Mouse (Mus musculus) heart, embryonic 10.5 days (tissue): ENCODE data around the gene Ppp1cc. TPM values are rescaled to one million over a fixed set of nuclear protein-coding genes. Genes with fewer than 3 reads are reported as not detected.
A peak's percentile ranks its signal among the peaks of the same experiment; 100 is the strongest.
"Not testable (repeated sequence)": the region's sequence is repeated elsewhere in the genome, so short reads cannot be mapped to it uniquely, and the experiment has no call there.

Source experiments
- DNase-seq: peaks from one replicate; pipeline ENCODE4 v3.0.0-alpha.2; 2017; ENCODE audit warnings: low spot score
- H3K27ac ChIP-seq: fragments of 300-500 bp; sonication (generic); 2 replicates; pipeline ENCODE4 v1.5.1; 2016; ENCODE audit warnings: mild to moderate bottlenecking
- H3K27me3 ChIP-seq: fragments of 300-500 bp; sonication (generic); 2 replicates; pipeline ENCODE4 v1.6.1; 2016; ENCODE audit warnings: mild to moderate bottlenecking; ENCODE audit not compliant: poor library complexity, insufficient read depth, severe bottlenecking
- H3K36me3 ChIP-seq: fragments of 300-500 bp; sonication (generic); 2 replicates; pipeline ENCODE4 v1.6.1; 2016; ENCODE audit warnings: mild to moderate bottlenecking, moderate library complexity
- H3K4me1 ChIP-seq: fragments of 300-500 bp; sonication (generic); 2 replicates; pipeline ENCODE4 v1.6.1; 2016; ENCODE audit warnings: mild to moderate bottlenecking
- H3K4me3 ChIP-seq: fragments of 300-500 bp; sonication (generic); 2 replicates; pipeline ENCODE4 v1.5.1; 2016; ENCODE audit warnings: mild to moderate bottlenecking, moderate library complexity
- H3K9me3 ChIP-seq: fragments of 300-500 bp; sonication (generic); 2 replicates; pipeline ENCODE4 v1.6.1; 2016; ENCODE audit warnings: mild to moderate bottlenecking, moderate library complexity
- WGBS: fragments of 180-500 bp; shearing (Covaris S2); methylation state at CpG from one replicate; pipeline ENCODE4 v1.1.7; 2016; 5-methylcytosine and 5-hydroxymethylcytosine counted together
- polyA plus RNA-seq: library from polyadenylated mRNA; unstranded; fragments of >200 nt; fragmentation: Nextera tagmentation; extraction: Ambion mirVana; gene quantifications from 2 replicates; pipeline ENCODE4 v1.2.1, GENCODE M21; 2016

Gene Ppp1cc
- polyA plus RNA-seq, 1 experiment from 2014 or later: 295 TPM

DNA sequence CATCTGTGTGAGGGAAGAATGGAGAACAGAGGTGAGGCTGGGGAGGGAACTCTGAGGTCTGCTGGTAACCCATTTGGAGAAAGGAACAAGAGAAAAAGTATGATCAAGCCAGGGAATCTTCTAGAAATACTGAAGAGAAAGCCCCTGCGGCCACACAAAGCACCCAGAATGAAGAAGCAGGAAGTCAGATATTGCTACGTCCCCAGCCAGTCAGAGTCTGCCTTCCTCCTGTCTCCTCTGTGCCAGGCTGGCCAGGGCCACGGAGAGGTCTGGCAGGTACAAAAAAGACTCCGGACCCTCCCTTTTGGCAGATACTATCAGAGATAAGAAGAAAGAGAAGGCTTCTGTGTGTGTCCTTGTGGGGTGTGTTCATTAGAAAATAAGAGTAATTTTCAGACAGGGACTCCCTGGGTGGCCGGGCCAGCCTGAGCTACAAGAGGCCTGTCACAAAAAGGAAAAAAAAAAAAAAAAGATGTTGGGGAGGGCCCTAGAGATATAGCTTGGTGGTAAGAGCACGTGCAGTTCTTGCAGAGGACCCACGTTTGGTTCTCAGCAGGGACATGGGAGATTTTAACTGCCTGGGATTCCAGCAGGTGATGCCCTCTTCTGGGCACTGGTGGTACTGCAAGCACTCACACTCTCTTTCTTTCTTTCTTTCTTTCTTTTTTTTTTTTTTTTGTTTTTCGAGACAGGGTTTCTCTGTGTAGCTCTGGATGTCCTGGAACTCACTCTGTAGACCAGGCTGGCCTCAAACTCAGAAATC lies 15.7 kb upstream of the Ppp1cc start:
- Histone ChIP-seq H3K4me3 (no peak overlapping the region), H3K4me1 (peaks cover 14% of the 10 kb centered on the region), H3K36me3 (no peaks in the 10 kb centered on the region), H3K27me3 (no peaks in the 10 kb centered on the region), H3K9me3 (no peaks in the 10 kb centered on the region), H3K27ac (no peak overlapping the region; the same call in 1 of the 2 replicates)
- 49% methylated on average over 8 of the region's 8 CpGs for WGBS
- no peak for DNase-seq

DNA sequence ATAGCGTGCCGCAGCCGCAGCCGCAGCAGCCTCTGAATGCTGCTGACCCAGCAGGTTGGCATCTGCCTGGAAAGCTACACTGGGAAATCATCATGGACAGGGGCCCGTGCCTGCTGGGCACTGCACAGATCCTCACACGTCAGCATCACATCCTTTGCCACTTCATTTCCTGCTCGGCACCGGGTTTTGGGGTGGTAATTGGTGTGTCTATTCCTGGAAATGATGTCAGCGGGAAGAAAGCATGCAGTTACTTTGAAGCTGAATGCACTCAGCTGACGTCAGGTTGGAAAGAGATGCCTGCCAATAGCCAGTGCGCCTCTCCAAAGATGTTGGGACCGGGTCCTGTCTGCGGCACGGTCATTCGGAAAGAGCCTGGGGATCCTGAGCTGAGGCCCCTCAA lies 14.5 kb upstream of the Ppp1cc start:
- H3K4me1 ChIP-seq: peaks cover 12% of the 10 kb centered on the region
- H3K27me3 ChIP-seq: no peaks in the 10 kb centered on the region
- 63% methylated on average over 15 of the region's 15 CpGs for whole genome bisulfite sequencing
- H3K4me3 ChIP-seq: no peak overlapping the region
- H3K36me3 ChIP-seq: no peaks in the 10 kb centered on the region
- peak overlapping the region; percentile 52 for H3K27ac ChIP-seq
- H3K9me3 ChIP-seq: no peaks in the 10 kb centered on the region
- no peak for DNase-seq

DNA sequence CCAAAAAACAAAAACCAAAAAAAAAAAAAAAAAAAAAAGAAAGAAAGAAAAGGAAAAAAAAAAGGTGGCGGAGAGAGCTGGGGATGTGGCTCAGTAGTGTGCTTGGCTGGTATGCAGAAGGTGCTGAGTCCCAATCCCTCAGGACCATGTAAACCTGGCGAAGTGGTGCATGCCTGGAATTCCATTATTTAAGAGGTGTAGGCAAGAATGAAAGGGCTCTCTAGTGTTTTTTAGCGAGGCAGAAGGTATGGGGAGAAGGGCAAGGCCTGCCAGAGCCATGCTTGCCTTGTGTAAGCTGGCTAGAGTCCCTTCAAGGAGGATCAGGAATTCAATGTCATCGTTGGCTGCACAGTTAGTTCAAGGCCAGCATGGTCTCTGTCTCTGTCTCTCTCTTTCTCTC lies 13.3 kb upstream of the Ppp1cc start:
- no peak overlapping the region for H3K4me3 ChIP-seq
- H3K9me3 ChIP-seq: no peaks in the 10 kb centered on the region
- no peaks in the 10 kb centered on the region for H3K27me3 ChIP-seq
- peak overlapping the region; percentile 72; the same call in 1 of the 2 replicates for H3K27ac ChIP-seq
- WGBS: 69% methylated on average over 4 of the region's 4 CpGs
- no peak for DNase-seq
- H3K36me3 ChIP-seq: no peaks in the 10 kb centered on the region
- peaks cover 12% of the 10 kb centered on the region for H3K4me1 ChIP-seq

DNA sequence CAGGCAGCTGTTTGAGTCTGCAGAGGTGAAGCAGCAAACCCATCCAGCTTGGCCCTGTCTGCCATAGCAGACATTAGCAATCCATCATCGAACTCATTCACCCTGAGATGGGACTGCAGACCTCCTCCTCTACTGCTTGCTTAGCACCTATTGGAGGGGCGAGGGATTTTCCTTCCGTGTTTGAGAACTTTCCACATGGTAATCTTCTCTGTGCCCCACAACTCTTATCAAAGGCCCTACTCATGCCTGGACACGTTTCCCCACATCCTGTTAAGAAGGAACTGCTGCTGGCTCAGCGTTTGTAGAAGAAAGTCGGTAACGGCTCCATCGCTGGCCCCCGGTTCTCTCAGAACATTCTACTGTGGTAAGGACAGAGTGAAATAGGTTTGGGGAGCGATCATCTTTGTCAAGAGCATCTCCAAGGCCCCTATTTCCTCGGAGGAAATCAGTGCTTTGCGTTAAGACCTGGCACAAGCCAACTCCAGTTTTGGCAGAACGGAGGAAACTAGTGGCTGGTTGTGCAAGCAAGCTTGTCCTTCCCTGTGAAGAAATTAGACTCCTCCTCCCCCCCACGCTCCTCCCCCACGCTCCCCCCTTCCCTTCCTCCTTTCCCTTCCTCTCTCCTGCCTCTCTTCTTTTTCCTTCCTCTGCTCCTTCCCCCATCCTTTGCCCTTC lies 12.6 kb upstream of the Ppp1cc start:
- WGBS: 49% methylated on average over 15 of the region's 15 CpGs
- Histone ChIP-seq H3K9me3 (no peaks in the 10 kb centered on the region), H3K36me3 (no peaks in the 10 kb centered on the region), H3K4me1 (peaks cover 12% of the 10 kb centered on the region), H3K27me3 (no peaks in the 10 kb centered on the region), H3K27ac (peak overlapping the region; percentile 72), H3K4me3 (0 out of 2 replicates have a peak overlapping the region, but pooled peaks have one; percentile 31)
- no peak for DNase-seq

DNA sequence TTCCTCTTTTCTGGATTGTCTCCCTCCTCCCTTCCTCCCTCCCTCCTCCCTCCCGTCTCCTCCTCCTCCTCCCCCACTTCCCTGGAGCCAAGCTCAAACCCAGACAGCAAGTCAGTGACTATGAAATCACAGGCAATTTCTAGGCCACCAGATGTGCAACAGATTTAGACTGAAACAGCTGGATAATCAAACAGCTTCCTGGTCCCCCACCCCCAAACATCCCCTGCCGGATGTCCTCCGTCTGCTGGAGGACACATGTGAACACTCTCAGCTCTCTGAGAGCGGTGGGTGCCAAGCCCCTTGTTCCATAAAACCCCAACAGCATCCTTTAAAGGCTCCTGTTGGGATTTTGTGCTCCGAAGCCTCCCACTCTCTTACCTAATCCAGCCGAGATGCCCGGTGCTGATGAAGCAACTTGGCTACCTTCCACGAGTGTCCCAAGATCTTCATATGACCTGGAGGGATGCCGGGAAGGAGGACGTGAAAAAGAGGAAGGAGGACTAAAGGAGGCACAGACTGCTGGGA lies 12.0 kb upstream of the Ppp1cc start:
- WGBS: 63% methylated on average over 10 of the region's 10 CpGs
- no peaks in the 10 kb centered on the region for H3K27me3 ChIP-seq
- H3K27ac ChIP-seq: peak overlapping the region; percentile 72; the same call in 1 of the 2 replicates
- no peaks in the 10 kb centered on the region for H3K36me3 ChIP-seq
- no peak for DNase-seq
- H3K9me3 ChIP-seq: no peaks in the 10 kb centered on the region
- H3K4me1 ChIP-seq: peaks cover 12% of the 10 kb centered on the region
- H3K4me3 ChIP-seq: no peak overlapping the region

DNA sequence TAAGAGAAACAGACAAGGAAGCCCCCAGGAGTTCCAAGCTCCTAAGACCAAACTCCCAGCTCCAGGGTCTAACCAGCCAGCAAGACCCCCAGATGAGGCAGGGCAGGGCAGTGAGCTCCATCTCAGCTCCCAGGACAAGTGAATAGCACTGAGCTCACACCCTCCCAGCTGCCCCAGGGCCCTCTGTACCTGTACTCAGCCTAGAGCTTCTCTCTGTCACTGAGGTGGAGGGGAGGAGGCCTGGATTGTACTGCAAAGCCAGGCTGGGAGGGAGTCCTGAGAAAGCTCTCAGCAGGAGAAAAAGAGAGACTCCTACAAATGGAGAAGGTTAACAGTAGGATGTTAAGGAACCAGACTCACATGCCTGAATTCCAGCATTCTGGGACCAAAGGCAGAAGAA lies 11.5 kb upstream of the Ppp1cc start:
- Histone ChIP-seq H3K27ac (peak overlapping the region; percentile 72; the same call in 1 of the 2 replicates), H3K4me1 (peaks cover 12% of the 10 kb centered on the region), H3K27me3 (no peaks in the 10 kb centered on the region)

DNA sequence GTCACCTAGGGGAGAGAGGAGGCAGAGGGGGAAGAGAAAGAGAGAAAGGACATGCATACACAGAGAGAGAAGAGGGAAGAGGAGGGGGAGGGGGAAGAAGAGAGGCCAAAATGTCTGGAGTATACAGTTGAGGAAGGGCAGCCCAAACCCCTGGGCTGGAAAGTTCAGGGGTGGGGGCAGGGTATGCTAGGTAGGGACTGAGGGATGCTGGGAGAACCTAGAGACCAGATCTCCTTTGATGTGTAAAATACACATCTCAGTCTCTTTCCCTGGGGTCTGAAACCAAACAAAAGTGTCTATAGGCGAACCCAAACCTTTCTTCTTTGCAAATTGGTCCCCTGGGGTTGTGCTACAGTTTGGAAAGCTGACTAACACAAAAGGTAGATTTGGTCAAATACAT lies 10.0 kb upstream of the Ppp1cc start:
- no peaks in the 10 kb centered on the region for H3K9me3 ChIP-seq
- no peak overlapping the region for H3K27ac ChIP-seq
- no peak for DNase-seq
- peaks cover 12% of the 10 kb centered on the region for H3K4me1 ChIP-seq
- H3K4me3 ChIP-seq: no peak overlapping the region
- no peaks in the 10 kb centered on the region for H3K36me3 ChIP-seq
- WGBS: 55% methylated on average over 1 of the region's 1 CpGs
- no peaks in the 10 kb centered on the region for H3K27me3 ChIP-seq

More for the DNA sequence above, 11.5 kb upstream of the Ppp1cc start:
- no peak overlapping the region for H3K4me3 ChIP-seq
- DNase-seq: no peak
- no peaks in the 10 kb centered on the region for H3K36me3 ChIP-seq
- no peaks in the 10 kb centered on the region for H3K9me3 ChIP-seq

DNA sequence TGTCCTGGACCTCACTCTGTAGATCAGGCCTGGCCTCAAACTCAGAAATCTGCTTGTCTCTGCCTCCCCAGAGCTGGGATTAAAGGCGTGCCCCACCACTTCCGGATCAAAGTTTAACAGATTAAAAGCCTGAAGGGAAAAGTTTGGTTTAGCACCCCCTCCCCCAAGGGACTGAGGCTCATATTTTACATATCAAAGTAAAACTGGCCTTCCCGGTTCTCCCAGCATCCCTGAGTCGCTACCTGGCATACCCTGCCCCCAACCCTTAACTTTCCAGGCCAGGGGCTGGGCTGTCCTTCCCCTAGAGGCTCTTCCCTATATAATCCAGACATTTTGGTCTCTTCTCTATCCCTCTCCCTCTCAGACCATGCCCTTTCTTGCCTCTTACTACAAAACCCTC lies 8.8 kb upstream of the Ppp1cc start:
- WGBS: 51% methylated on average over 4 of the region's 4 CpGs
- Histone ChIP-seq H3K27me3 (no peaks in the 10 kb centered on the region), H3K4me3 (no peak overlapping the region), H3K36me3 (no peaks in the 10 kb centered on the region), H3K9me3 (no peaks in the 10 kb centered on the region), H3K27ac (no peak overlapping the region), H3K4me1 (peaks cover 10% of the 10 kb centered on the region)
- no peak for DNase-seq

DNA sequence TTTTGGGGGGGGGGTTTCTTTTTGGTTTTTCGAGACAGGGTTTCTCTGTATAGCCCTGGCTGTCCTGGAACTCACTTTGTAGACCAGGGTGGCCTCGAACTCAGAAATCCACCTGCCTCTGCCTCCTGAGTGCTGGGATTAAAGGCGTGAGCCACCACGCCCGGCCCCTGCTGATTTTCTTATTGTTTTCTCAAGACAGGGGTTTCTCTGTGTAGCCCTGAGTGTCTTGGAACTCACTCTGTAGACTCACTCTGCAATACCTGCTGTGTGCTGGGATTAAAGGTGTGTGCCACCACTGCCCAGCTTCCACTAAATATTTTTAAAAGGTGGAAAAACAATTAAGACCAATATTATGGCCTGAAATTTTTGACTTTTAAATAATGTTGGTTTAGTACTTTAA lies 5.6 kb upstream of the Ppp1cc start:
- DNase-seq, H3K9me3 ChIP-seq: not testable (repeated sequence)
- 81% methylated on average over 5 of the region's 5 CpGs for WGBS

DNA sequence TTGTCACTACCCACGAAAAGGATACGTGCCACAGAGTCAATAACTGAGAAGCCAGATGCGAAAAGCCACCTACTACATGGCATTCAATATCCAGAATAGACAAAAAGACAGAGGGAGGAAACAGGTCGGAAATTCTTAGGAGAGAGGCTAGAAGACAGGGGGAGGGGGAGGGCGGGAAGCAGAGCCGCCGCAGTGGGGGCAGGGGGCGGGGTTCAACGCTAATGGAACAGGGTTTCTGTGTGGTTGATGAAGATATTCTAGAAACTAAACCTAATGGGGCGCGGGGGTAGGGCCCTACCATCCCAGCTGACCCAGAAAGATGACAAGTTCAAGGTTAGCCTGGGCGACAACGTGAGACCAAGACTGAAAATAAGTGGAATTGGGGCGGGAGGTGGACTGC lies 4.1 kb upstream of the Ppp1cc start:
- Histone ChIP-seq H3K9me3 (no peaks in the 10 kb centered on the region), H3K4me1 (peaks cover 32% of the 10 kb centered on the region), H3K27me3 (no peaks in the 10 kb centered on the region), H3K4me3 (no peak overlapping the region), H3K27ac (no peak overlapping the region), H3K36me3 (no peaks in the 10 kb centered on the region)
- 28% methylated on average over 11 of the region's 14 CpGs for WGBS
- DNase-seq: no peak

More for the DNA sequence above, 5.6 kb upstream of the Ppp1cc start:
- not testable (repeated sequence) for H3K27ac ChIP-seq, H3K4me3 ChIP-seq, H3K27me3 ChIP-seq, H3K36me3 ChIP-seq
- peaks cover 29% of the 10 kb centered on the region for H3K4me1 ChIP-seq

DNA sequence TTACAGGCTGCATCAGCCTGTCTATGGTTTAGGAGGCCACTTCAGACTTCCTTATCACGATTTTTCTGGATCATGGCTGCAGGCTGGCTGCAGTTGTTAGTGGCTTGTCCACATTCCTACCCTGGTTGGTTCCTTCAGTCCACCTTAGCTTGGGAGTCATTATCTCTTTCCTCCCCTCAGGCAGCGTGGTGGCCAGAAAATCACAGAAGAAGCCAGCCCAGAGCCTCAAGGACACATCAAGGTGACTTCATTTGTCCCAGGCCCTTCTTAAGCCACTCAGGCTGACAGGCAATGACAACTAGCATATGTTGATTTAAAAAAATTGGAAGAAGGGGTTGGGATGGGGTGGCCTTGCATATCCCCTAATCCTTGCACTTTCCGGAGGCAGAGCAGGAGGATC lies 3.3 kb upstream of the Ppp1cc start:
- 42% methylated on average over 3 of the region's 3 CpGs for WGBS
- Histone ChIP-seq H3K27me3 (no peaks in the 10 kb centered on the region), H3K27ac (peak overlapping the region; percentile 74)

DNA sequence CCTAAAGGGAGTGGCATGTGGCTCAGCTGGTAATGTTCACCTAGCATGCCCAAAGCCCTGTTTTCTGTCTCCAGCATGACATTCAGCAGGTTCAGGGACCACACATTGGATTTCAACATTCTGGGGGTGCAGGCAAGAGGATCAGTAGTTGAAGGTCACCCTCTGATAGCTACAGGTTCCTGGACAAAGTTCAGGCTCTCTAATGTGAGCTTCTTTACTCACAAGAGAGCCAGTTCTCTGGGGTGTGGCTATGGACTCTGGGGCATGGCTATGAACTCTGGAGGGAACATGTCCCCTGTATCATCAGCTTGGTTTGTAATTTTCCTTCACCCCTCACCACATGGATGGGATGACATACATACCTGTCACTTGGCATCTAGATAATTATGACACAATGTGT lies 2.5 kb upstream of the Ppp1cc start:
- no peak for DNase-seq
- H3K4me3 ChIP-seq: no peak overlapping the region
- peaks cover 45% of the 10 kb centered on the region for H3K4me1 ChIP-seq
- peak overlapping the region; percentile 74; the same call in 1 of the 2 replicates for H3K27ac ChIP-seq
- H3K9me3 ChIP-seq: no peaks in the 10 kb centered on the region
- H3K27me3 ChIP-seq: no peaks in the 10 kb centered on the region
- peaks cover 13% of the 10 kb centered on the region for H3K36me3 ChIP-seq

More for the DNA sequence above, 3.3 kb upstream of the Ppp1cc start:
- H3K9me3 ChIP-seq: no peaks in the 10 kb centered on the region
- no peak for DNase-seq
- peaks cover 5% of the 10 kb centered on the region; the same call in 1 of the 2 replicates for H3K36me3 ChIP-seq
- peak overlapping the region; percentile 27; the same call in 1 of the 2 replicates for H3K4me3 ChIP-seq
- peaks cover 37% of the 10 kb centered on the region for H3K4me1 ChIP-seq

DNA sequence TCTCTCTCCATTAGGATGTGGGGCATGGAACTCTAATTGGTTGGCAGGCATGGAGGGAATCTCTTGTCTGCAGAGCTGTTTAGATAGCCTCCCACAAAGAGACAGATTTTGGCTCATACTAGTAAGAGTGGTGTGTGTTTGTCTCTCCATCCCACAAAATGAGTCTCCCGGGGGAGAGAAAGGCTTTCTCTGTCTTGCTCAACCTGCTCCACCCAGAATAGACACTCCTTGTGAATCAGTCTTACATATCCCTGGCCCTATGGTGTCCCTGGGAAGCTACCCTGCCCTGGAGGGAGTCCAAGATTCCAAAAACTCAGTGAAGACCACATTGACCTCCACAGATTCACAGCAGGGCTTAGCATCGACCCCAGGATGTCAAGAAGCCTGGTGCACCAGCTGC lies 1.6 kb upstream of the Ppp1cc start:
- H3K27me3 ChIP-seq: no peaks in the 10 kb centered on the region
- peak overlapping the region; percentile 95; the same call in 1 of the 2 replicates for H3K27ac ChIP-seq
- peaks cover 51% of the 10 kb centered on the region for H3K4me1 ChIP-seq
- no peaks in the 10 kb centered on the region for H3K9me3 ChIP-seq
- no peak for DNase-seq
- WGBS: 67% methylated on average over 2 of the region's 2 CpGs
- H3K36me3 ChIP-seq: peaks cover 20% of the 10 kb centered on the region
- H3K4me3 ChIP-seq: peak overlapping the region; percentile 22; the same call in 1 of the 2 replicates
